Mouse (Mus musculus): Measurements from ENCODE around the gene Gtf3c1. TPM values are rescaled to one million over a fixed set of nuclear protein-coding genes. Genes with fewer than 3 reads are reported as not detected.

The Gtf3c1 gene
- total and polyA plus RNA-seq, 3 experiments, result 23.7 to 36.1 TPM; not detected in 1

- Histone ChIP-seq H3K79me2 (ENCODE audit: control insufficient read depth, insufficient read depth, low read length, poor library complexity) (no peaks in the 10 kb centered on the region), H3K27ac (ENCODE audit: control insufficient read depth, low read depth, low read length) (no peak overlapping the region), H3K4me3 (ENCODE audit: control insufficient read depth in 1 of 2, insufficient read depth in 1 of 2, low read depth in 2 of 2, low read length in 2 of 2) (no peak overlapping the region)
These were observed 68.7 kb downstream of the Gtf3c1 start for GRCm38 (mm10) chr7:125638870-125639386.

GRCm38 (mm10) chr7:125638376-125638775 is 69.2 kb downstream of the Gtf3c1 start:
- no peaks in the 10 kb centered on the region for H3K27me3 ChIP-seq (ENCODE audit: control insufficient read depth in 1 of 2, insufficient read depth in 2 of 2, low read length in 2 of 2)
- no peaks in the 10 kb centered on the region; a peak in 1 of 4 replicates for H3K36me3 ChIP-seq (ENCODE audit: control insufficient read depth in 1 of 2, insufficient read depth in 2 of 2, low read length in 2 of 2)
- 0 out of 4 replicates have a peak, but pooled peaks cover 0 to 4% of the 10 kb centered on the region in 2 experiments for H3K4me1 ChIP-seq (ENCODE audit: control insufficient read depth in 1 of 2, insufficient read depth in 2 of 2, low read length in 2 of 2)
- DNase-seq (ENCODE audit: low read depth, low spot score), result no peak
- TF ChIP-seq MAZ (IDR thresholded peaks at IDR 0.05; ENCODE audit: low read depth, low read length) (no peak), BHLHE40 (IDR thresholded peaks at IDR 0.05; ENCODE audit: borderline replicate concordance, low read depth, low read length) (no peak), SMC3 (IDR thresholded peaks at IDR 0.05; ENCODE audit: low read depth, low read length) (no peak), ELF1 (IDR thresholded peaks at IDR 0.05; ENCODE audit: low read depth, low read length) (no peak), TCF12 (IDR thresholded peaks at IDR 0.05; ENCODE audit: low read depth, low read length) (no peak), EP300 (IDR thresholded peaks at IDR 0.05; ENCODE audit: low read depth in 1 of 2, low read length in 2 of 2) (no peak), MXI1 (IDR thresholded peaks at IDR 0.05; ENCODE audit: low read depth, low read length) (no peak), USF2 (IDR thresholded peaks at IDR 0.05; ENCODE audit: borderline replicate concordance in 1 of 2, insufficient read depth in 1 of 2, low read depth in 1 of 2, low read length in 2 of 2) (no peak), RCOR1 (IDR thresholded peaks at IDR 0.05; ENCODE audit: low read depth, low read length) (no peak), MYB (IDR thresholded peaks at IDR 0.05; ENCODE audit: low read depth, low read length) (no peak), TBP (IDR thresholded peaks at IDR 0.05; ENCODE audit: low read depth, low read length) (no peak), HCFC1 (IDR thresholded peaks at IDR 0.05; ENCODE audit: low read depth, low read length) (no peak), POLR2A (IDR thresholded peaks at IDR 0.05; ENCODE audit: control insufficient read depth in 1 of 2, insufficient read depth in 1 of 2, low read depth in 1 of 2, low read length in 2 of 2, poor library complexity in 1 of 2) (no peak), CTCF (IDR thresholded peaks at IDR 0.05 in 2 of 3, conservative IDR thresholded peaks at IDR 0.05 in 1 of 3; ENCODE audit: control insufficient read depth in 1 of 3, insufficient read depth in 1 of 3, low read depth in 2 of 3, low read length in 3 of 3, poor library complexity in 1 of 3, severe bottlenecking in 1 of 3) (no peak), GABPA (IDR thresholded peaks at IDR 0.05; ENCODE audit: low read depth, low read length) (no peak), E2F4 (IDR thresholded peaks at IDR 0.05; ENCODE audit: borderline replicate concordance, low read depth, low read length) (no peak), CHD1 (IDR thresholded peaks at IDR 0.05; ENCODE audit: low read depth, low read length) (no peak), NELFE (IDR thresholded peaks at IDR 0.05; ENCODE audit: low read depth, low read length) (no peak)
- no peak overlapping the region for H3K27ac ChIP-seq (ENCODE audit: control insufficient read depth, low read depth, low read length)
- H3K9ac ChIP-seq (ENCODE audit: control insufficient read depth, low read depth, low read length, poor library complexity, severe bottlenecking), result no peak overlapping the region
- H3K79me2 ChIP-seq (ENCODE audit: control insufficient read depth, insufficient read depth, low read length, poor library complexity), result no peaks in the 10 kb centered on the region
- no peak overlapping the region for H3K4me3 ChIP-seq (ENCODE audit: control insufficient read depth in 1 of 2, insufficient read depth in 1 of 2, low read depth in 2 of 2, low read length in 2 of 2)
- H3K9me3 ChIP-seq (replicated peaks; ENCODE audit: insufficient read depth, low read length), result no peaks in the 10 kb centered on the region

More at GRCm38 (mm10) chr7:125638870-125639386, 68.7 kb downstream of the Gtf3c1 start:
- Histone ChIP-seq H3K36me3 (ENCODE audit: control insufficient read depth in 1 of 2, insufficient read depth in 2 of 2, low read length in 2 of 2) (no peaks in the 10 kb centered on the region; a peak in 1 of 4 replicates), H3K27me3 (ENCODE audit: control insufficient read depth in 1 of 2, insufficient read depth in 2 of 2, low read length in 2 of 2) (no peaks in the 10 kb centered on the region), H3K9me3 (replicated peaks; ENCODE audit: insufficient read depth, low read length) (no peaks in the 10 kb centered on the region), H3K4me1 (ENCODE audit: control insufficient read depth in 1 of 2, insufficient read depth in 2 of 2, low read length in 2 of 2) (0 out of 4 replicates have a peak, but pooled peaks cover 0 to 4% of the 10 kb centered on the region in 2 experiments), H3K9ac (ENCODE audit: control insufficient read depth, low read depth, low read length, poor library complexity, severe bottlenecking) (no peak overlapping the region)
- TF ChIP-seq EP300 (IDR thresholded peaks at IDR 0.05; ENCODE audit: low read depth in 1 of 2, low read length in 2 of 2) (no peak), USF2 (IDR thresholded peaks at IDR 0.05; ENCODE audit: borderline replicate concordance in 1 of 2, insufficient read depth in 1 of 2, low read depth in 1 of 2, low read length in 2 of 2) (no peak), CHD1 (IDR thresholded peaks at IDR 0.05; ENCODE audit: low read depth, low read length) (no peak), RCOR1 (IDR thresholded peaks at IDR 0.05; ENCODE audit: low read depth, low read length) (no peak), MYC (IDR thresholded peaks at IDR 0.05; ENCODE audit: low read depth, low read length) (no peak), CTCF (IDR thresholded peaks at IDR 0.05 in 2 of 3, conservative IDR thresholded peaks at IDR 0.05 in 1 of 3; ENCODE audit: control insufficient read depth in 1 of 3, insufficient read depth in 1 of 3, low read depth in 2 of 3, low read length in 3 of 3, poor library complexity in 1 of 3, severe bottlenecking in 1 of 3) (peak; percentile 91 to 93 (median 92)), ZC3H11A (IDR thresholded peaks at IDR 0.05; ENCODE audit: low read depth, low read length) (peak; percentile 83), POLR2A (IDR thresholded peaks at IDR 0.05; ENCODE audit: control insufficient read depth in 1 of 2, insufficient read depth in 1 of 2, low read depth in 1 of 2, low read length in 2 of 2, poor library complexity in 1 of 2) (no peak), SMC3 (IDR thresholded peaks at IDR 0.05; ENCODE audit: low read depth, low read length) (peak; percentile 92), POLR2AphosphoS5 (IDR thresholded peaks at IDR 0.05; ENCODE audit: borderline replicate concordance, low read depth, low read length) (no peak), RAD21 (IDR thresholded peaks at IDR 0.05; ENCODE audit: low read depth, low read length) (peak; percentile 95), ETS1 (IDR thresholded peaks at IDR 0.05; ENCODE audit: low read depth, low read length) (no peak), USF1 (IDR thresholded peaks at IDR 0.05; ENCODE audit: low read depth, low read length) (no peak)
- peak; percentile 62 for DNase-seq (ENCODE audit: low read depth, low spot score)
